Mouse (Mus musculus) layer of hippocampus, adult 6 months (tissue): ENCODE data around the gene Myo9b. TPM values are rescaled to one million over a fixed set of nuclear protein-coding genes. Genes with fewer than 3 reads are reported as not detected.

Experiments
- long read RNA-seq, 2 experiments: library from polyadenylated mRNA; unstranded; transcript quantifications; one replicate each; pipeline ENCODE4 v2.0.0; 2019 to 2020
- polyA plus RNA-seq: library from polyadenylated mRNA; unstranded; fragments of <200 nt; fragmentation: Nextera tagmentation; gene quantifications from 2 replicates; pipeline ENCODE4 v1.2.3, GENCODE M21; 2021

The Myo9b gene
- 1.1 and 1.3 TPM in 2 replicates for polyA plus RNA-seq
- long read RNA-seq, experiment 1, partial matches to known transcripts = 2 of 2 reads
- long read RNA-seq, experiment 1, other reads (novel, unspliced or antisense) = 0 of 2 reads
- long read RNA-seq, experiment 2, partial matches to known transcripts = 16 of 28 reads
- long read RNA-seq, experiment 2, other reads (novel, unspliced or antisense) = 12 of 28 reads

GRCm38 (mm10) chr8:71272286-71273150 is at the start of gene Myo9b, which contains the start of gene Haus8:
Gene Myo9b, plus strand, starts transcription at chr8:71272714.
Gene Haus8, minus strand, starts transcription at chr8:71272934.

DNA sequence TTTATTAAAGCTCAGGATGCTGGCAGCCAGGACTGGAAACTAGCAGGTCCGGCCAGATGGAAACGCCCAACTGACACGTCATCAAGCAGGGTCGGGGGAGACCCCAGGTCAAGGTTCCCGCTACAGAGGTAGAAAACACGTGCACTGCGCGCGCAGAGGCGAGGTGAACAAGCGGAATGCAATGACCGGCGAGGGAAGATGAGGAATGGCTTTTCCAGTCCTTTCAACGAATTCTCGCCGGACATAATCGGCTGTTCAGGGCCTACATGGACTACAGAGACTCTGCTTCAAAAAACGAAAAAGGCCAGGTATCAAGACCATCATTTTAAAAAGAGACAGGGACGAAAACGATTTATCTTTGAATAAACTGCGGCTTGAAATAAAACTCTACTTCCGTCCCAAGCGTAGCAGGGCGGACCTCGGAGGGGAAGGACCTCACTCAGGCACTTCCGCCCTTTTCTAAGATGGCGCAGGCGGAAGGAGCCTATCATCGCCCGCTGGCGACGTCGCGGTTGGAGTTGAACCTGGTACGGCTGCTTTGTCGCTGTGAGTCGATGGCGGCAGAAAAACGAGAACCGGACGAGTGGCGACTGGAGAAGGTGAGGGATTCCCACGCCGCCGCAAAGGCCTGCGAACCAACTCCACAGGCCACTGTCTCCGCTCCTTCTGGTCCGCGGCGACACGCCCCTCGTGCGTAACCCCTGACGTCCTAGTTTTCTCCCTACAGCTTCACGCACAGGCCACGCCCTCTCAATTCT is 94.4 kb downstream of the Myo9b start, which contains the start of gene Use1:
TSS of gene Use1 (plus strand) at position 78 of the 758 bp plus-strand sequence.

DNA sequence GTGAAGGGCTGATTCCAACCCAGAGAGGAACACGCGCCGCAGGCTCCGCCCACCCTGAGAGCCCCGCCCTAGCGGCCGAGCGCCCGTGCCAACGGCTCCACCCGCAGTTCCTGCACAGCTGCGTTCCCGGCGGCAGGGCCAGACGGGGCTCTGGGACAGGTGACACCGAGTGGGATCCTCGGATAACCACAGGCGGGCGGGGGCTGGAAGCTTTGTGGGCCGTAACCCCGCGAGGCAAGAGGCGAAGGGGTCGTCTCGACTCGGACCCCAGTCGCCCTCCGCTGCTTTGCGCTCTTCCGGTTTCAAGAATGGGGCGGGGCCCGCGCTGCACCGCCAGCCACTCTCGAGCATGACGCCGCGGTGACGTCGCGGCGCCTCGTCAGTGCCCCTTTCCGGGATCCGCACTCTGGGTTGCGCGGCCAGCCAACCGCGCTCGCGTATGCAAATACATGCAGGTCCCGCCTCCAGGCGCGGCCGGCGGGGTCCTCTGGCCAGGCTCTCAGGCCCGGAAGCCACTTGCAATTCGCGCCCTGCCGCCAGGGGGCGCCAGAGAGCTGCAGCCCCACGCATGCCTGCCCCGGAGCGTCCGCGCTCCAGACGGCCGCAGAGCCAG is 98.8 kb downstream of the Myo9b start, which contains the start of gene Ocel1:
TSS of gene Ocel1 (plus strand) at position 63 of the 613 bp plus-strand sequence.

DNA sequence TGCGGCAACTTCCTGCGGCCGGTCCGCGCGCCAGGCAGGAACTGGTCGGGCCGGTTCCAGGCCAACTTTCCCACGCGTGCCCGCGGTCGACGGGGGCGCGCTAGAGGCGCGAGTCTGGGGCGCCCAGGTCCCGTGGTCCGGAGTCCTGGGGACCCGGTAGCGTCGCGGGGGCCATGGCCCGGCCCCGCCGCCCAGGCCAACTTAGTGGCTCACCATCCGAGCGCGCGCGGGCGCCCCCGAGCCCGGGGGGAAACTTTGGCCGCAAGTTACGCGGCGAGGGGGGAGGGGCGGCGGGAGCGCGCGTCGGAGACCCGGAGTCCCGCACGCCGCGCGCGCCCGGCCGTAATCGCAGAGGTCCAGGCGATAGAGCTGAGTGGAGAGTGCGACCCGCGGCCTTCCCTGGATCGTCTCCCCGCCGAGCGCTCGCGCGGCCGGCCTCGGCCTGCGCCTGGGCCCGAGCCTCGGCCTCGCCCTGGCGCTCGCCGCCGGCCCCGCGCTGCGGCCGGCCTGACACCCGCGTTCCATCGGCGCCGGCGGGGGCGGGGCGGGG is 109.0 kb downstream of the Myo9b start, which contains the start of gene Nr2f6:
TSS of gene Nr2f6 (minus strand) at position 540 of the 550 bp plus-strand sequence.

GRCm38 (mm10) chr8:71395629-71396028 is 123.1 kb downstream of the Myo9b start, which contains the start of gene Ushbp1:
Gene Ushbp1, minus strand, starts transcription at chr8:71395802.

DNA sequence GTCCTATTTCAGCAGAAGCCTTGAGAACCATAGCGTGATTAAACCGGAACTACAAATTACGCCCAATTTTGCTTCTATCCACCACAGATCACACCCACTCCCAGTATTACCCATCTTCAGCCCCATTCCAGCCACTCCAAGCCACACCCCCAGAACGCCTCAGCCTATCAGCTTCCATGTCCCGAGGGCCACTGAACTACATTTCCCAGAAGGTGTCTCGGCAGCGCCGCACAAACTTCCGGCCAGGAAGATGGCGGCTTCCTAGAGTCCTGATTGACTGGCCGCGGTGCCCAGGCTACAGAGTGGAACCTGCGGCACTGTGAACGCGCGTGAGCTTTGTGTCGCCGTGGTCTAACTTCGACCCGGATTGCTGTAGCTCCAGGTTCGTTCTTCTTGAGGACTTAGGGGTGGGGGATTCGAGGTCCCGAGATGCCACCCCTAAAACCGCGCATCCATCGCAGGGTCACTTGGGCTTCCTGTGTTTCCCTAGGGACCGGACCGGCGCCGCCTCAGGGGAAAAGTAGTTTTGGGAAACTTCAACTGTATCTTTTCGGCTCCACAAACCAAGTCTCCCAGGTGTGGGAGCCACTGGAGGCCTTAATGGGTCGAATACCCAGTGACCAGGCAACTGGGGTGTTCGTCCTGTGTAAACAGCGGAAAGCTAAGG is 124.3 kb downstream of the Myo9b start, which contains the start of gene Babam1:
TSS of gene Babam1 (plus strand) at position 223 of the 667 bp plus-strand sequence.

GRCm38 (mm10) chr8:71405401-71406098 is 133.0 kb downstream of the Myo9b start, which contains the start of gene Ankle1:
Gene Ankle1, plus strand, starts transcription at chr8:71406010.

Other genes starting within 250 kb of the Myo9b start
- gene Haus8, start 220 bp downstream of the Myo9b start, polyA plus RNA-seq = 9.4 and 10.6 TPM in 2 replicates
- 177 and 192 TPM in 2 replicates for gene Use1, start 94.1 kb downstream of the Myo9b start, polyA plus RNA-seq
- 5.5 and 7.3 TPM in 2 replicates for gene Ocel1, start 98.6 kb downstream of the Myo9b start, polyA plus RNA-seq
- gene Nr2f6, start 109.2 kb downstream of the Myo9b start, polyA plus RNA-seq = 8.2 and 8.7 TPM in 2 replicates
- 1.1 and 1.4 TPM in 2 replicates for gene Ushbp1, start 123.1 kb downstream of the Myo9b start, polyA plus RNA-seq
- gene Babam1, start 124.1 kb downstream of the Myo9b start, polyA plus RNA-seq = 97.3 and 98.5 TPM in 2 replicates
- 0.11 and 0.13 TPM in 2 replicates for gene Ankle1, start 133.3 kb downstream of the Myo9b start, polyA plus RNA-seq
- gene Abhd8, start 190.9 kb downstream of the Myo9b start, polyA plus RNA-seq = 357 and 444 TPM in 2 replicates
- gene Mrpl34, start 192.2 kb downstream of the Myo9b start, polyA plus RNA-seq = 126 and 129 TPM in 2 replicates
- gene Dda1, start 196.5 kb downstream of the Myo9b start, polyA plus RNA-seq = 152 and 163 TPM in 2 replicates
- gene Ano8, start 213.2 kb downstream of the Myo9b start, polyA plus RNA-seq = 0.48 and 0.65 TPM in 2 replicates
- gene Gtpbp3, start 215.4 kb downstream of the Myo9b start, polyA plus RNA-seq = 7.7 and 8.2 TPM in 2 replicates
- 6.2 and 6.3 TPM in 2 replicates for gene Plvap, start 239.0 kb downstream of the Myo9b start, polyA plus RNA-seq